Comparison of ENCODE assay signal across 12 mouse cellular contexts in genomic region chr11:118751879-118752616, GRCm38 (mm10).
DNase-seq lines count a peak whose midpoint lies in the region; ATAC-seq and TF ChIP-seq lines count a peak whose summit lies in the region.
"Had no signal": no experiment of that assay in that cellular context is flagged by ENCODE, and none has a peak within 500 bp of the region (broad histone marks: within the 10 kb centered on the region; RNA-seq: fewer than 3 reads in every experiment).

No protein-coding gene starts in this region.

- no peaks in the 10 kb centered on the region for H3K36me3 ChIP-seq in hindbrain, embryonic 16.5 days (ENCODE audit: control insufficient read depth, insufficient read depth, low read length)
- no peaks in the 10 kb centered on the region for H3K36me3 ChIP-seq in liver, postnatal 0 days (replicated peaks; ENCODE audit: insufficient read depth, low read length)
- H3K36me3 ChIP-seq: heart, embryonic 12.5 days; lung, embryonic 15.5 days had no signal

- no peak overlapping the region for H3K4me3 ChIP-seq in hindbrain, embryonic 16.5 days (ENCODE audit: low read length)
- no peak overlapping the region for H3K4me3 ChIP-seq in liver, postnatal 0 days (ENCODE audit: low read depth, low read length)
- H3K4me3 ChIP-seq: heart, embryonic 12.5 days; lung, embryonic 15.5 days had no signal

- no peaks in the 10 kb centered on the region for H3K27me3 ChIP-seq in hindbrain, embryonic 16.5 days (replicated peaks; ENCODE audit: control insufficient read depth, insufficient read depth, low read length)
- no peaks in the 10 kb centered on the region for H3K27me3 ChIP-seq in liver, postnatal 0 days (ENCODE audit: insufficient read depth, low read length)
- H3K27me3 ChIP-seq: lung, embryonic 15.5 days had no signal

- TF ChIP-seq CTCF in liver, postnatal 0 days (IDR thresholded peaks at IDR 0.05; ENCODE audit: low read depth) = no peak

- H3K27ac ChIP-seq in hindbrain, embryonic 16.5 days (ENCODE audit: low read depth, low read length) = peak overlapping the region; percentile 44
- no peak overlapping the region for H3K27ac ChIP-seq in liver, postnatal 0 days (ENCODE audit: low read depth)
- H3K27ac ChIP-seq: lung, embryonic 15.5 days had no signal

- H3K4me1 ChIP-seq in hindbrain, embryonic 16.5 days (ENCODE audit: control insufficient read depth, insufficient read depth, low read depth, low read length) = peaks cover 37% of the 10 kb centered on the region
- H3K4me1 ChIP-seq in liver, postnatal 0 days (ENCODE audit: insufficient read depth) = no peaks in the 10 kb centered on the region
- H3K4me1 ChIP-seq: lung, embryonic 15.5 days had no signal

- DNase-seq in cerebellum, adult 18-20 months = peak; percentile 43 to 58
- peak; percentile 48 for DNase-seq in right cerebral cortex, postnatal 14 days
- no peak for DNase-seq in right cerebral cortex, adult 18-20 months
- DNase-seq in yolk sac, embryonic 10.5 days (ENCODE audit: low spot score) = no peak
- no peak for DNase-seq in liver, postnatal 0 days
- DNase-seq in spleen, postnatal 10 days (ENCODE audit: low spot score in 2 of 2) = no peak
- DNase-seq: kidney, adult 2 months; spleen, adult 18-20 months had no signal

- WGBS in hindbrain, embryonic 16.5 days = 39% methylated on average over 7 of the region's 7 CpGs
- WGBS in liver, postnatal 0 days (ENCODE audit: insufficient replicate concordance) = 61% methylated on average over 7 of the region's 7 CpGs

- peak overlapping the region; percentile 1; the same call in 1 of the 2 replicates for H3K9ac ChIP-seq in hindbrain, embryonic 16.5 days (ENCODE audit: low read depth, low read length)
- no peak overlapping the region for H3K9ac ChIP-seq in liver, postnatal 0 days (replicated peaks)
- H3K9ac ChIP-seq: heart, embryonic 12.5 days; lung, embryonic 15.5 days had no signal

- TF ChIP-seq EP300 in liver, postnatal 0 days (IDR thresholded peaks at IDR 0.05; ENCODE audit: low read depth) = no peak

- H3K4me2 ChIP-seq in hindbrain, embryonic 16.5 days (ENCODE audit: low read length) = no peak overlapping the region
- no peak overlapping the region for H3K4me2 ChIP-seq in liver, postnatal 0 days (ENCODE audit: low read depth, low read length)
- H3K4me2 ChIP-seq: heart, embryonic 12.5 days; lung, embryonic 15.5 days had no signal

- ATAC-seq in cerebellum, adult (ENCODE audit: insufficient number of reproducible peaks, low FRiP score, low TSS enrichment) = no peak
- ATAC-seq in hindbrain, embryonic 16.5 days = peak; percentile 28
- ATAC-seq in liver, postnatal 0 days = no peak

- H3K9me3 ChIP-seq in hindbrain, embryonic 16.5 days (ENCODE audit: control insufficient read depth, low read length) = no peaks in the 10 kb centered on the region
- no peaks in the 10 kb centered on the region for H3K9me3 ChIP-seq in liver, postnatal 0 days (ENCODE audit: low read length)
- H3K9me3 ChIP-seq: heart, embryonic 12.5 days; lung, embryonic 15.5 days had no signal

Comparison
In these comparisons a context has a peak if more than half of its experiments do, and no peak if none do; other contexts are left out.
1. DNase-seq: peak in cerebellum, adult 18-20 months (2 of 2) and right cerebral cortex, postnatal 14 days (single experiment); none in right cerebral cortex, adult 18-20 months (single experiment), yolk sac, embryonic 10.5 days (single experiment), liver, postnatal 0 days (single experiment) and spleen, postnatal 10 days (0 of 2).